Mouse (Mus musculus) erythroblast, embryonic 14.5 days (primary cell): ENCODE measurements around the gene Orm2.

Experiments
- GATA1 ChIP-seq: IDR thresholded peaks from 2 replicates; pipeline ENCODE4 v1.6.1; 2012; ENCODE audit warnings: low read length, inconsistent platforms, mixed read lengths
- TAL1 ChIP-seq: IDR thresholded peaks from 3 replicates; pipeline ENCODE4 v1.6.1; 2012; ENCODE audit warnings: low read length, inconsistent platforms, mixed read lengths

DNA sequence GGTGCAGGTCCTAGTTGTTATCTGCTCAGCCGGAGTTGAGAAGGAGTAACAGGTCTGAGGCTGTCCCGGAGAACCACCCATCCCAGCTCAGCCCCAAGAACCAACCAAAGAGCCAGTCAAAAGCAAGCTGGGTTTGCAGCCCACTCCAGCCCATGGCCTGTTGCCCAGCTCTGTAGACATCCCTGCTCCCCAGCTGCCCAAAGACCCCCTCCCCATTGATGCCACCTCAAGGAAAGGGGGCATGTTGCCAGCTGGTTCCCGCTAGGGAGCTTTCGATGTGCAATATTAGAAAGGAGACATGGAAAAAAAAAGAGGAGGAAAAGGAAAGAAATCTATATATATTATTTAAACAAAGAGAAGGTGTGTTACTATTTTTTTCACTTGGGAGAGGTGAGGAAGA is 28.8 kb upstream of the Orm2 start:
- TF ChIP-seq GATA1 (no peak), TAL1 (no peak)
